Mouse (Mus musculus) cerebellum, adult 2 months (tissue): ENCODE data around the gene Akt3. TPM values are rescaled to one million over a fixed set of nuclear protein-coding genes. Genes with fewer than 3 reads are reported as not detected.

Experiments used
- DNase-seq, 2 experiments: peaks; one replicate each; pipeline ENCODE4 v3.0.0; 2021
- H3K27ac ChIP-seq: fragments of 200-500 bp; 2 replicates; pipeline ENCODE4 v1.5.1; 2012; ENCODE audit warnings: low read length, control low read depth, inconsistent platforms; ENCODE audit not compliant: insufficient read depth
- H3K27me3 ChIP-seq: fragments of 200-500 bp; 2 replicates; pipeline ENCODE4 v1.6.1; 2012; ENCODE audit warnings: inconsistent platforms, mild to moderate bottlenecking, low read length, moderate library complexity; ENCODE audit not compliant: control insufficient read depth, insufficient read depth
- H3K4me1 ChIP-seq: fragments of 200-500 bp; 2 replicates; pipeline ENCODE4 v1.6.1; 2011; ENCODE audit warnings: low read length; ENCODE audit not compliant: control insufficient read depth, insufficient read depth
- H3K4me3 ChIP-seq: fragments of 200-500 bp; replicated peaks from 2 replicates; pipeline ENCODE3; 2011; ENCODE audit warnings: mild to moderate bottlenecking, low read depth, low read length, control low read depth; ENCODE audit not compliant: insufficient read depth
- CTCF ChIP-seq: fragments of 200-500 bp; IDR thresholded peaks from 2 replicates; pipeline ENCODE4 v1.5.1; 2011; ENCODE audit warnings: low read depth, mild to moderate bottlenecking, control low read depth, low read length, moderate library complexity, borderline replicate concordance; ENCODE audit not compliant: insufficient read depth
- POLR2A ChIP-seq: fragments of 200-500 bp; IDR thresholded peaks from 2 replicates; pipeline ENCODE4 v1.6.1; 2011; ENCODE audit warnings: low read length, control low read depth, borderline replicate concordance; ENCODE audit not compliant: insufficient read depth
- WGBS: fragments of 180-500 bp; shearing (Covaris S2); methylation state at CpG from one replicate; pipeline ENCODE4 v1.1.7; 2018; 5-methylcytosine and 5-hydroxymethylcytosine counted together
- polyA plus RNA-seq: library from polyadenylated mRNA; depleted of rRNA; stranded (reverse); fragments of >200 nt; gene quantifications from 2 replicates; pipeline ENCODE4 v1.2.3, GENCODE M21; 2012

Gene Akt3
- polyA plus RNA-seq, 1 experiment, result 40.0 TPM

DNA sequence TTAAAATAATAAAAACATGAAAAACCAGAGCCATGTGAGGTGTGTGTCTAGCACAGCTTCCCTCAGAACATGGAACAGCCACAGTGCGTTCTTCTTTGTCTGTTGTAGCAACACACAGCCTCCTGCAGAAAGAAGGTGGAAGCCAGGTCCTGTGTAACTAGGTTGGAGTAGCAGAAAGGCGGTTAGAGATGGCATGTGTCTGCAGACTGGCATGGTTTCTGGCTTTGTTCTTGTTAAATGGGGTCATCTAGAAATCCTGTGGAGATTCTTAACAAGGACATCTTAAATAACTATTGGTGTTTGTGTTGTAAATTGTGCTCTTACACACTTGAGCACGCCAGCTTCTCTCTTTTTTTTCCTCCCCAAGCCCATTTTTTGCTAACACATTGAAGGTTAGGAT lies 261.8 kb downstream of the Akt3 start:
- TF ChIP-seq CTCF (no peak), POLR2A (no peak)
- 78% methylated on average over 3 of the region's 3 CpGs for WGBS
- Histone ChIP-seq H3K27ac (no peak overlapping the region), H3K4me1 (peaks cover 6% of the 10 kb centered on the region), H3K4me3 (no peak overlapping the region), H3K27me3 (no peaks in the 10 kb centered on the region)
- DNase-seq, result no peak

DNA sequence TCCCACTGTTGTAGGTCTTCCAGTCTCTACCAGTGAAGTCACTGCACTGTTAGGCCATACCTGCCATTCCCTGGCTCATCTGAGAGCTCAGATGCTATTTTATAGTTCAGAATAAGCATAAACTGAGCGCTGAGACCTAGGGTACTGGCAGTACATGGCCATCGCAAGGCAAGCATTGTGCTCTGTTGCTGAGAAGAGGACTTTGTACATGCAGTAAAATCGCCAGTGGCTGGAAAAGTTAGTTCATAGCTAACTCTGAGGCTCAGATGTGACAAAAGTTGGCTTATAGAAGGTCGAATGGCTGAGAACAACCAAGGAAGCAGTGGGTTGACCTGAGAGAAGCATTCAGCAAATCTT lies 262.6 kb downstream of the Akt3 start:
- Histone ChIP-seq H3K4me3 (no peak overlapping the region), H3K27ac (no peak overlapping the region), H3K4me1 (peaks cover 6% of the 10 kb centered on the region), H3K27me3 (no peaks in the 10 kb centered on the region)
- TF ChIP-seq CTCF, result no peak
- TF ChIP-seq POLR2A, result no peak
- WGBS, result 85% methylated on average over 4 of the region's 4 CpGs
- DNase-seq, result no peak

DNA sequence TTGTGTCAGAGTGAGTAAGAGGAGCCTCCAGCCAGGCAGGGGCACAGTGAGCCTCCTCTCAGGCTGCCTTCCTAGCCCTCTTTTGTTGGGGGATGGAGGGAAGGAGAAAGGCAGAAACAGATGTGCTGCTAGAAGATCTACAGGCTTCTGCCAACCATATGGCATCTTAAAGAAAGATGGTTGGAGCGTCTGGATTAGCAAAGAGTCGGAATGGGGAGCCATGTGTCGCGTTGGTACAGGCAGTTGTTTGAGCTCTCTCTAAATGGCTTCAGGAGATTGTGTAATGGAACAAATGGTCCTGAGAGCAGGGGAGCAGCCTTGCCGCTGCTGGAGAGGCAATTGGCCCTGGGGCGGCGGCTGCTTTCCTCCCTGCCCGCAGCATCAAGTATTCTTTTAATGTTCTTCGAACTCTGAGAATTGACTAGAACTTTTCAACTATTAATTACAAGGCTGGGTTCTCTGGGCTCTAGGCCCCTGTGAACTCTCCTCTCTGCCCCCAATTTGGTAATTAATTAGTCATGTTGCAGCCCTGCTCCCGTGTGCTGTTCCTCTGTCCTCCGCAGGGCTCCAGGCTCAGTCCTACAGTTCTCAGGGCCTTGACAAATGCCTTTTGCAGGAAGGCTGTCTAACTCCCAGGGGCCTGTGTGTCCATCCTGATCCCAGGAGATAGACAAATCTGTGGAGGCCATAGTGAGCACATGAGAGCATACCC lies 263.1 kb downstream of the Akt3 start:
- Histone ChIP-seq H3K4me1 (peaks cover 6% of the 10 kb centered on the region), H3K4me3 (no peak overlapping the region), H3K27me3 (no peaks in the 10 kb centered on the region), H3K27ac (no peak overlapping the region)
- WGBS, result 79% methylated on average over 11 of the region's 11 CpGs
- TF ChIP-seq CTCF, result no peak
- TF ChIP-seq POLR2A, result no peak
- no peak for DNase-seq

DNA sequence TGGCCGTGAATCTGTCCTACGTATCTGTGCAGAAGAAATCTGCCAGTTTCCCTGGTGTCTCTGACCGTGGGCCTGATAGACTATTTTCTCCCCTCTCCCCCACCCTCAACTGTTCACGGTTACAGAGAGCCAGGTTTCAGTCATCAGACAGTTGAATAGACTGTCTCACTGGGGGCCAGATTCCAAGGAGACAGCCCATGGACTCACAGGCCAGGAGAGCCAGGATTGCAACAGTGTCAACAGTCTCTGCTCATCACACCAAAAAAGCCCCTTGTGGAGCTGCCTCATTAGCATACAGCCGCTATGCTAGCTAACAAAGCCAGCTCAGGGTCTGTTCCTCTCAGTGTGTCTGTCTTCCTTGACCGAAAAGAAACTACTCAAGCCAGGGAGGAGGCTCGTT lies 263.9 kb downstream of the Akt3 start:
- WGBS, result 77% methylated on average over 7 of the region's 7 CpGs
- H3K27ac ChIP-seq, result no peak overlapping the region
- TF ChIP-seq CTCF (no peak), POLR2A (no peak)

DNA sequence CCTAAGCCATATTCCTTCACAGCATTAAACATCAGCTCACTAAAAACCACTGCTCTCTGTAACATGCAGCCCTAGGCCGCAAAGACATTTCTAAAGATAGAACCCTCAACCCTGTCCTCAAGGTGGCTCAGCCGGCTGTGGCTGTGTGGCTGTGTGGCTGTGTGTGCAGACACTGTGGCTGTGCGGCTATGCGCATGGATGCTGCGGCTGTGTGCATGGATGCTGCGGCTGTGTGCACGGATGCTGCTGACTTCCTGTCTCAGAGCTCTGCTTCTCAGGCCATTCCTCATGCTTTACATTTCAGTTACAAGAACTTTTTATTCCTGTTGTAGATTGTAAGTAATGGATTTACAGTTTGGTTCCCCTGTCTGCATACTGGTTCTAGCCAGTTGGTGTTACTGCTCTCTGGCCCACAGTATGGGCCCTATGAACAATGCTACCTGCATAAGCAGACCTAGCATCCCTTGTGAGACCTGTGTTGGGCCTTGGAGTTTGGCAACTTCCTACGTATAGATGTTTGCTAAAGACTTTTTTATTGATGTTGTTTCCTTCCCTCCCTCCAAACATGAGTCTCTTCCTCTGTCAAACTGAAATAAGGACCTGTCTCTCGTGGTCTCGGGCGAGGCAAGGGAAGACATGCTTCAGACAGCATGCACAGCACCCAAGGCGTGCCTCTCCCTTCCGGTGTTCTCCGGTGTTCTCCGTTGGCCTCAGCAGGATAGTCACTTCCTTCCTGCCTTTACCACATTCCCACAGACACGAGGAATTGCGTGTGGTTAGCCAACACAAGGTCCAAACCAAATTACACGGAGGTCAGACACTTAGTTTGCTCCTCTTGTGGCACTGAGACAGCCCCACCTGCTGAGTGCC lies 264.6 kb downstream of the Akt3 start:
- Histone ChIP-seq H3K4me1 (no peaks in the 10 kb centered on the region; the same call in none of the 2 replicates), H3K27me3 (no peaks in the 10 kb centered on the region), H3K27ac (no peak overlapping the region), H3K4me3 (no peak overlapping the region)
- WGBS, result 78% methylated on average over 18 of the region's 18 CpGs
- no peak for DNase-seq
- TF ChIP-seq CTCF, result no peak
- TF ChIP-seq POLR2A, result no peak

More for the DNA sequence above, 263.9 kb downstream of the Akt3 start:
- H3K4me1 ChIP-seq, result peaks cover 2% of the 10 kb centered on the region
- no peaks in the 10 kb centered on the region for H3K27me3 ChIP-seq
- DNase-seq, result no peak
- H3K4me3 ChIP-seq, result no peak overlapping the region

DNA sequence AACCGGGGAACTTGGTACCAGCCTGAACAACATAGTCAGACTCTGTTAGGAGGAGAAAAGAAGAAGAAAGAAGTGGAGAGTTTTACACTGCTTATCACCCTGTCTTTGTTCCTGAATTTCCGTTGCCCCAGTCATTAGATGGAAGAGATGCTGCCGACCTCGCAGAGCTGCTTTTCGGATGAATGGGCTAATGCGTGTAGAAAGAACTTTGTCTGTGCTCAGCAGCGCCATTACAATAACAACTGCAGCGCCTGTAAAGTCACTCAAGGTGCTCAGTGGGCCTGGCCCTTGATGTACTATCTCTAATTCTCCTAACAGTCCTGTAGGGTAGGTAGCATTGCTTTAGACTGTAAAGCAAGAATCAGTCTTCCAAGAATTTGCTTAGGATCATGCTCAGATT lies 265.5 kb downstream of the Akt3 start:
- 78% methylated on average over 8 of the region's 8 CpGs for WGBS
- TF ChIP-seq POLR2A, result no peak
- TF ChIP-seq CTCF, result no peak
- no peaks in the 10 kb centered on the region for H3K27me3 ChIP-seq
- no peak overlapping the region for H3K27ac ChIP-seq
- H3K4me3 ChIP-seq, result no peak overlapping the region
- no peaks in the 10 kb centered on the region; the same call in 1 of the 2 replicates for H3K4me1 ChIP-seq
- DNase-seq, result no peak

DNA sequence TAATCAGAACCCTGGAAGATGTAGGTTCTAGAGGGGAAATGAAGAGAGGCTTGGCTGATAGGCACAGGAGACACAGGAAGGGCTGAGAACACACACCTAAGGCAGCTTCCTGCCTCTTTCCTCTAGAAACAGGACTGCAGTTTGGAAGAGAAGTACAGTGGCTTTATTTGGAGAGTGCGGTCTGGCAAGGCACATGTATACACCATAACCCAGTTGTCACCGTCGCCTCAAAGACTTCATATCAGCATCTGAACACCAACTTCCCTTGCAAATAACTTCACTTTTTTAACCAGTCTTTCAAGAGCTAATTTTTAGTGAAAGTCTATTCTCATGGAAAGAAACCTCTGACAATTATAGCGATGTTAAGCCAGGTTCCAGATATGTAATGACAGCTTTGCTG lies 266.5 kb downstream of the Akt3 start:
- 95% methylated on average over 4 of the region's 4 CpGs for WGBS

More for the DNA sequence above, 266.5 kb downstream of the Akt3 start:
- DNase-seq, result no peak
- no peak for TF ChIP-seq CTCF
- no peak for TF ChIP-seq POLR2A
- Histone ChIP-seq H3K4me3 (no peak overlapping the region), H3K27ac (no peak overlapping the region), H3K4me1 (no peaks in the 10 kb centered on the region; the same call in 1 of the 2 replicates), H3K27me3 (no peaks in the 10 kb centered on the region)
